8 mouse cellular contexts compared by ENCODE assay signal in the genomic region with DNA sequence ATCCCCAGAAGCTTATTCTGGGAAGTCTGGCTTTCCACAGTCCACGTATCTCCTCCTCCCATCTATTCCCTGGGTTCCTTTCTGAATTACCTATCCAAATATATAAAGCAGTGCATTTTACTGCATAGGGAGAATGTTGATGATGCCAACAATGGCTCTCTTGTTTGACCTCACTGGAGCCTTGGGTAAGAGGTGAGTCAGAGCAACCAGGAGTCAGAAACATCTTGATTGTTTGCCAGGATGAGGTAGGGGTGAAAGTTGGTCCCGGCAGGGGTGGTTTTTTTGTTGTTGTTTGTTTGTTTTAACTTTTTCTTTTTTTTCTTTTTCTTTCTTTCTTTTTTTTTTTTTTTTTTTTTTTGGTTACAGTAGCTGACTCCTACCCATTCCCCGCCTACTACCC. TPM values are rescaled to one million over a fixed set of nuclear protein-coding genes. Genes with fewer than 3 reads are reported as not detected.
A peak's percentile ranks its signal among the peaks of the same experiment; 100 is the strongest.
DNase-seq lines count a peak whose midpoint lies in the region; ATAC-seq lines count a peak whose summit lies in the region.

A gene (plus strand): TSS at position 216 of the 400 bp plus-strand sequence.

- WGBS in large intestine, adult 2 months = 48% methylated on average over 3 of the region's 3 CpGs

- DNase-seq in left cerebral cortex, adult 18-20 months (ENCODE audit: low spot score in 2 of 2) = no peak
- no peak for DNase-seq in left cerebral cortex, adult 11 months (ENCODE audit: low spot score)
- DNase-seq in adrenal gland, postnatal 10 days = peak; percentile 14
- no peak for DNase-seq in gastrocnemius, postnatal 4 days (ENCODE audit: low spot score in 2 of 2)
- DNase-seq in large intestine, adult 2 months (ENCODE audit: low read depth, low spot score) = no peak
- no peak for DNase-seq in spleen, postnatal 10 days (ENCODE audit: low spot score in 2 of 2)
- DNase-seq in embryo, embryonic 10 days (ENCODE audit: low spot score) = no peak

- ATAC-seq in megakaryocyte, adult 5-6 weeks (ENCODE audit: poor library complexity, severe bottlenecking) = no peak

RNA-seq across cellular contexts. Expression of the gene that starts here (rescaled TPM):
- 10 to 100 TPM; 33.0 to 35.1 TPM for total RNA-seq in left cerebral cortex, adult 18-20 months (2021)
- total RNA-seq in adrenal gland, postnatal 10 days (2021) = 10 to 100 TPM; 35.8 to 41.6 TPM
- 10 to 100 TPM; 16.0 to 21.8 TPM for total RNA-seq in gastrocnemius, postnatal 4 days (2021)
- 17.4 and 25.4 TPM in 2 replicates for polyA plus RNA-seq in large intestine, adult 2 months (2012; rRNA removed)
- 15.9 and 17.1 TPM in 2 replicates for total RNA-seq in megakaryocyte, adult 5-6 weeks (2015)
- 19.0 and 22.8 TPM in 2 replicates for total RNA-seq in megakaryocyte, adult 5-6 weeks (2017)
